Mouse (Mus musculus): Measurements from ENCODE around the gene Gm42421.

The Gm42421 gene

GRCm38 (mm10) chr5:143927875-143928274 is at the start of gene Gm42421:
TSS of gene Gm42421 (plus strand) at chr5:143928175.
- no peak for DNase-seq (ENCODE audit: low read depth, low spot score)

GRCm38 (mm10) chr5:143885274-143885673 is 42.7 kb upstream of the Gm42421 start:
- DNase-seq (ENCODE audit: low read depth, low spot score) = no peak

- DNase-seq (ENCODE audit: low read depth, low spot score) = no peak
Measured at GRCm38 (mm10) chr5:143890741-143891140, 37.2 kb upstream of the Gm42421 start.

- no peak for DNase-seq (ENCODE audit: low read depth, low spot score)
Measured at GRCm38 (mm10) chr5:143892255-143892886, 35.6 kb upstream of the Gm42421 start.

GRCm38 (mm10) chr5:143893396-143893795 is 34.6 kb upstream of the Gm42421 start:
- DNase-seq (ENCODE audit: low read depth, low spot score) = no peak

- DNase-seq (ENCODE audit: low read depth, low spot score) = no peak
Measured at GRCm38 (mm10) chr5:143897635-143898330, 30.2 kb upstream of the Gm42421 start, which contains the start of gene Ankrd61. TSS of gene Ankrd61 (minus strand) at chr5:143897685.

- peak; percentile 94 for DNase-seq (ENCODE audit: low read depth, low spot score)
Measured at GRCm38 (mm10) chr5:143902111-143902510, 25.9 kb upstream of the Gm42421 start.

GRCm38 (mm10) chr5:143903813-143904212 is 24.2 kb upstream of the Gm42421 start:
- no peak for DNase-seq (ENCODE audit: low read depth, low spot score)

GRCm38 (mm10) chr5:143906429-143906828 is 21.5 kb upstream of the Gm42421 start:
- DNase-seq (ENCODE audit: low read depth, low spot score) = peak; percentile 58

- no peak for DNase-seq (ENCODE audit: low read depth, low spot score)
Measured at GRCm38 (mm10) chr5:143908926-143909325, 19.0 kb upstream of the Gm42421 start.

GRCm38 (mm10) chr5:143909417-143910400 is 18.3 kb upstream of the Gm42421 start, which contains the start of the genes Aimp2 and Pms2:
TSS of gene Aimp2 (minus strand) at chr5:143909847.
TSS of gene Pms2 (plus strand) at chr5:143909964.
- peak; percentile 97 for DNase-seq (ENCODE audit: low read depth, low spot score)

- DNase-seq (ENCODE audit: low read depth, low spot score) = no peak
Measured at GRCm38 (mm10) chr5:143916221-143916620, 11.8 kb upstream of the Gm42421 start.

- DNase-seq (ENCODE audit: low read depth, low spot score) = peak; percentile 50
Measured at GRCm38 (mm10) chr5:143917418-143917817, 10.6 kb upstream of the Gm42421 start.

- no peak for DNase-seq (ENCODE audit: low read depth, low spot score)
Measured at GRCm38 (mm10) chr5:143918120-143918519, 9.9 kb upstream of the Gm42421 start.

- DNase-seq (ENCODE audit: low read depth, low spot score) = no peak
Measured at GRCm38 (mm10) chr5:143924781-143925452, 3.1 kb upstream of the Gm42421 start.

GRCm38 (mm10) chr5:143929291-143929690 is 1.3 kb downstream of the Gm42421 start:
- DNase-seq (ENCODE audit: low read depth, low spot score) = no peak

- DNase-seq (ENCODE audit: low read depth, low spot score) = no peak
Measured at GRCm38 (mm10) chr5:143930656-143931055, 2.7 kb downstream of the Gm42421 start.

GRCm38 (mm10) chr5:143931863-143932580 is 4.0 kb downstream of the Gm42421 start:
- DNase-seq (ENCODE audit: low read depth, low spot score) = no peak

- no peak for DNase-seq (ENCODE audit: low read depth, low spot score)
Measured at GRCm38 (mm10) chr5:143932831-143933230, 4.9 kb downstream of the Gm42421 start, which contains the start of gene Rsph10b. TSS of gene Rsph10b (plus strand) at chr5:143933035.

- no peak for DNase-seq (ENCODE audit: low read depth, low spot score)
Measured at GRCm38 (mm10) chr5:143933414-143933813, 5.4 kb downstream of the Gm42421 start.
